Mouse (Mus musculus): ENCODE results near the gene Spag16.

- TF ChIP-seq CTCF (IDR thresholded peaks at IDR 0.05; ENCODE audit: control insufficient read depth, insufficient read depth, low read length) = no peak
- TF ChIP-seq POLR2A (IDR thresholded peaks at IDR 0.05; ENCODE audit: borderline replicate concordance, control insufficient read depth, low read depth, low read length) = no peak
Measured at GRCm38 (mm10) chr1:70652719-70653118, 825.9 kb downstream of the Spag16 start.
